Mouse (Mus musculus) spleen, postnatal 10 days (tissue): Measurements from ENCODE around the gene Car12.
"Not testable (repeated sequence)": the region's sequence is repeated elsewhere in the genome, so short reads cannot be mapped to it uniquely, and the experiment has no call there.

Source experiments
- DNase-seq, 2 experiments: peaks; one replicate each; pipeline ENCODE4 v3.0.0; 2021 to 2022; ENCODE audit warnings: low spot score in 2 of 2

Gene Car12

DNA sequence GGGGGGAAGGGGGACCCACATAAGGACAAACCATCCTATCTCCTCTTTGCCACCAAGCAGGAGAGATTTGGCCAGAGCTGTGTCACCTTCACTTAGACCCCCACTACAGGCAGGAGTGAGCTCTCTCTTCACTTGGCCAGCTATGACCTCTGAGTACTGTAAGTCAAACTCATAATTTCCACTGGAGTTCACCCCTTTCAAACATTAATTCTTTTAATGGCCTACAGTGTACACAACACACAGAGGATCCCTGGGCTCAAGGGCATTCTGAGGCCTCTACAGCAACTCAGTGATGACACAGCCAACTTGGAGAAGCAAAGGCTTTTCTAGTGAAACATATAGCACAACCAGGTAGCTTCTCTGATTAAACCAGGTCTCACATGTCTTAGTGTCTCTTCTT is 57.2 kb downstream of the Car12 start:
- DNase-seq, result no peak

DNA sequence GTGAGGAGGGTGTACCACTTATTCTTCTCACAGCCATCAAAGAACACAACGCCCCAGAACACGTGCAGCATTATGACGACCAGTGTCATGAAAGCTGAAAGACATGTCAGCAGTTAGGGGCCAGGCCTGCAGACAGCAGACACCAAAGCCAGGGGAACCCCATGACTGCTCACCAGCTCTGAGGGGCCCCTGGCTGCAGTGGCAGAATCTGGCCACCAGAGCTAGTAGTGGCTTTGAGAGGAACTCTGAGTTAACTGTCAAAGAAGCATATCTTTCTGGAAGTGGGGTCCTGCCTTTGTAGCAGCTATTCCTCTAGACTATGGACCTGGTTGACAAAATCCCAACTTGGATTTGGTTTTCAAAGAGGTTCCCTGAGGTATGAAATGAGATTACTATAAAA is 71.1 kb downstream of the Car12 start:
- DNase-seq, result peak in 1 of 2 experiments; percentile 56

DNA sequence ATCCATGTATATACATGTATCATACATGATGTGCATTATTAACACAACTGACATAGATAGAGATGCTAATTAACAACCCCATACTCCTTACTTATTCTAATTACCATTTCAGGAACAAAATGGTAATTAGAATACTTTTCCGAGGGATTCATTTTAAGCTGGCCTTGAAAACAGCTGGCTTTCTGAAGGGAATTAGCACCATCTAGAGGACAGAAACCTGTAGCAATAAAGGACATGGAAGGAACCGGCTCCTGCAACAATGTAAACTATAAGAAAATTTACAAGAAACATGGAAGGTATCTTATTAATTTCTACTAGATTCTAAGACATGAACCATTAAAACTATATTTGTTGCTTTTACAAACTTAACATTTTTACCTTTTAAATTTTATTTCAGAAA is 74.3 kb downstream of the Car12 start:
- DNase-seq, result no peak

DNA sequence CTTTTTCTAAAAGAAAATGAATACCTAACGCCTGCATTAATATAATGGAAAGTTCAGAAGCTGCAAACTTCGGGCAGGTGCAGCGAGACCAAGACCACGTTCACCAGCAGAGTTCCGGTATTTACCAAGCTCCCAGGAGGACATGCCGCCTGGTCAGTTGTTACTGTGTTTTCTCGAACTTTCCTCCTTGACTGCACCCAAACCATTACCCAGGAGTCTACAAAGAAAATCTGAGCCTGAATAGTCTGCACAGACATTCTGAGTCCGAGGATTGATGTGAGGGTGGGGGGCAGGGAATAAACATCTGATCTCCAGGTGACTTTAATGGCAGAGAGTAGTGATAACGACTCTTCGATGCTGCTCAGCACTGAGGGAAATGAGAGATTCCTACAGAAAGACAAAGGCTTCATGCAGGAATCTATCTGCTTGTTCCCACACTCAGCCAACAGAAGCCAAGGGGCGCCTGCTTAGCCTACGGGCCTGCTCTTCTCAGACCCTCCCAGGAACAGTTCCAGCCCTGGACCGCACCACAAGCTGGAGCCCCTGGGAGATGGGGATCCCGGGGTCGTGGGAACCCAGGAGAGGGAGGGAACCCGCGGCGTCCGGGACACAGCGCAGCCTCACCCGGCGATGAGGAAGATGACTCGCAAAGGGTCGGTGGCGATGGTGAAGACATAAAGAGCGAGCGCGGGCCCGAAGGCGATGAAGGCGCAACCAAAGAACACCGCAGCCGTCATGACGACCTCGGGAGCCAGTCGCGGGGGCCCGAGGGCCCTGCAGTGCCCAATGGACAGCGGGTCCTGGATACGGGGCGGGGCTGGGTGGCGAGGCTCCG is 81.4 kb downstream of the Car12 start:
- DNase-seq, result no peak

DNA sequence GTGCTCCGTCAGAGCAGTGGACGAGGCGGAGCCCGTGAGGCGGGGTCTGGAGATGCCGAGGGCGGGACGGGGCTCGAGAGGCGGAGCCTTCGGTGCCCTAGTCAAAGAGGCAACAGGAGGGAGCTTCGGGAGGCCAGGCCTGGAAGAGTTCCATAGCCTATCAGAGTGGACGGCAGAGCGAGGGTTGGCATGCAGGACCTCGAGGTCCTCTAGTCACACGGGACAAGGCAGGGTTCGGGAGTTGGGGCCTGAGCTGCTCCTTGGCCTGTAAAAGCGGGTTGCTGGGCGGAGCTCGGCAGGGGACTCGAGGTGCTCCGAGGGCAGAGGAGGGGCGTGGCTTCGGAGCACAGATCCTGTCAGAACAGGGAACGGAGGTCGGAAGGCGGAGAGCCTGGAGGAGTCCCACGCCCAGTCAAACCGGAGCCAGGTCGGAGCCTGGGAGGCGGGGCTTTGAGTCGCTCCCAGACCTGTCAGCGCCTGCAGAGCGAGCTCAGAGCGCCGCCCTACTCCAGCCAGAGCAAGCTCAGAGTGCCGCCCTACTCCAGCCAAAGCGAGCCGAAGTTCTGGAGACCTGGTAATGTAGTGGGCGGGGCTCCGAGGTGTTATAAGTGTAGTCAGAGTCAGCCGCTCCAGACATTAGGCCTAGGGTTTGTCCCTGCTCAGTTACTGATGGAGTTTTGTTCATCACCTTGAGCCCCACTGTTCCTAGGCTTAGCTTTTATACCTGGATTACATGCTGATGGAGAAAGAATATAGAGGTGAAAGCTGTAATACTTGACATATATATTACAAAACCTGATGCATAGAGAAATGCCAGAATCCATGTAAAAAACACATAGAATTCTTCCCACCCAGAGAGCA is 82.2 kb downstream of the Car12 start, which contains the start of gene Aph1b:
Gene Aph1b, minus strand, starts transcription at position 27 of the 861 bp plus-strand sequence.
- peak; percentile 85 to 91 for DNase-seq

DNA sequence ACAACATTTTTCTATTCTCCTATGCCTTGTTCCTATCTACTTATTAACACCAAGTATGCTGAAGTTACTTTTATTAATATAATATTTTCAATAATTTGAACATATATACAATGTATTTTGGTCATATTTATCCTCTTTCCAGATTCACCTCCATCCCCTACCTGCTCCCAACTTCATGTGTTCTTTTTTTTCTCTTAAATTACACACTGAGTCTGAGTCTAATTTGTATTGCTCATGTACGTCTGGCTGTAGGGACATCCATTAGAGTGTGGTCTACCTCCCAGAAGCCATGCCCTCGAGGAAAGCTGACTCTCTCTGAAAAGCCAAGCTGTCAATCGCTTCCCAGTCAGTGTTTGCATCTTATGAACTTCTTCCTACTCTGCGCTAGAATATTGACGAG is 83.3 kb downstream of the Car12 start, which contains the start of gene Gm10647:
Gene Gm10647, plus strand, starts transcription at position 301 of the 400 bp plus-strand sequence.
- no peak for DNase-seq

DNA sequence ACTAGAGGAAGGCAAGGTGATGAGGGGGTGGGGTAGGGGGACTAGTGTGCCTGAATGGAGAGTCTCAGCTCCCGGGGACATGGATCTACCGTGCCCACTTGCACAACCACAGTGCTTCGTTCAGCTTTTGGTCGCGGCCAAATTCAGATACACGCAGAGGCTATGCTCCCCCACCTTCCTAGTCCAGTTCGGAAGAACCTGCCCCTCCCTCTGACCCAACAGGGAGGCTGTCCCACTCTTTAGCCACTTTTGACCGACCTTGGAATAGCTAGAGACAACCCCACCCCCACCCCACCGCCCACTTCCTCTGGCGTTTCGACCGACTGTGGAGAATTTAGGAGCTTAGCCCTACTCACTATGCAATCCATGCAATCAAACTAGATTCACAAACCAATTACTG is 88.5 kb downstream of the Car12 start:
- no peak for DNase-seq

DNA sequence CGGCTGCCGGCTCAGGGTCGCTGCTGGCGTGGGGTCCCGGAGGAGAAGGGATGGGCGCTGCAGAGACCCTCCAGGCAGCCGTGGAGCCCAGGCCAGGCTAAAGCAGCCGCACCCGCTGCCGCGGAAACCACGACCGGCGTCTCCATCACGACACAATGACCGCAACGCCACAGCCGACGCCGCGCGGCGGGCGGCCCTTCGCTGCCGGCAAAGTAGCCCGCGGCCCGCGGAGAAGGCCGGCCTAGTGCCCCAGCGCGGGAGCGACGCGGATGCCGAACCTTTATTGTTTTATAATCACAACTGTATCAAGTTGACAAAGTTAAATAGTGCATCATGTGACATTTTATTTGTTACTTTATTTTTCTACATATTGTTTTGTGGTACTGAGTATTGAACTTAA is 92.5 kb downstream of the Car12 start:
- DNase-seq, result not testable (repeated sequence)

DNA sequence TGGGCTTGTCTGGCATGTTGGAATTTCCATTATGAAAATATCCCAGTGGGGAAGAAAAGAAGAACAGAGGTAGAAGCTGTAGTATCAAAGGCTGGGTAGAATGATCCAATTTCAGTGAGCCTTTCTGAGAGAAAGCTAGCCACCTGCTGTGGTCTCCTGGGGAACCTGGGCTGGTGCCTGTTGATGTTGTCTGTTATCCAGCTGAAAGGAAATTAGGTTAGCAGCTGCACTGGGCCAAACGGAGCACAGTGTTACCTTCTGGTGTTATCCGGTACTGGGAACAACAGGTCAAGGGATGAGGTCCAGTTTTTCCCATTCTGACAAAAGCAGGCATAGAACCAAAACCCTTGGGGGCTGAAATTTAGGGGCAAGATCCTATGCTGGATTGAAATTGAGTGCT is 99.9 kb downstream of the Car12 start:
- no peak for DNase-seq
